Mouse (Mus musculus) ES-E14 (cell line): ENCODE measurements around the gene Tbc1d24. TPM values are rescaled to one million over a fixed set of nuclear protein-coding genes. Genes with fewer than 3 reads are reported as not detected.

Experiments used
- DNase-seq: peaks from one replicate; pipeline ENCODE4 v3.0.0-alpha.2; 2013; ENCODE audit warnings: low read depth, low spot score
- H3K27ac ChIP-seq: 2 replicates; pipeline ENCODE4 v1.5.1; 2012; ENCODE audit warnings: low read depth, mild to moderate bottlenecking, low read length, moderate library complexity, mixed read lengths; ENCODE audit not compliant: poor library complexity, insufficient read depth, severe bottlenecking
- H3K36me3 ChIP-seq: 2 replicates; pipeline ENCODE4 v1.6.1; 2012; ENCODE audit warnings: mild to moderate bottlenecking, low read length, moderate library complexity, mixed read lengths; ENCODE audit not compliant: control insufficient read depth, poor library complexity, insufficient read depth, severe bottlenecking
- H3K4me1 ChIP-seq, 2 experiments: fragments of 150-350 bp in 1 of 2; sonication (generic) in 1 of 2; 2 replicates each; pipeline ENCODE4 v1.6.1; 2012; ENCODE audit warnings: low read length in 2 of 2, mild to moderate bottlenecking in 1 of 2, mixed read lengths in 1 of 2; ENCODE audit not compliant: control insufficient read depth in 2 of 2, insufficient read depth in 2 of 2, poor library complexity in 1 of 2
- H3K4me3 ChIP-seq, 2 experiments: fragments of 150-350 bp in 1 of 2; sonication (generic) in 1 of 2; 2 replicates each; pipeline ENCODE4 v1.5.1; 2012; ENCODE audit warnings: low read length in 2 of 2, low read depth in 1 of 2, mild to moderate bottlenecking in 1 of 2, mixed read lengths in 1 of 2; ENCODE audit not compliant: insufficient read depth in 1 of 2, poor library complexity in 1 of 2, severe bottlenecking in 1 of 2
- H3K9ac ChIP-seq: 2 replicates; pipeline ENCODE4 v1.6.1; 2012; ENCODE audit warnings: low read depth, mild to moderate bottlenecking, low read length, mixed read lengths; ENCODE audit not compliant: poor library complexity, insufficient read depth, severe bottlenecking
- H3K9me3 ChIP-seq: fragments of 150-350 bp; sonication (generic); 2 replicates; pipeline ENCODE4 v1.6.1; 2012; ENCODE audit warnings: low read depth, mild to moderate bottlenecking, low read length; ENCODE audit not compliant: control insufficient read depth, insufficient read depth
- CHD2 ChIP-seq: IDR thresholded peaks from 2 replicates; pipeline ENCODE4 v1.6.1; 2014; ENCODE audit warnings: mild to moderate bottlenecking, low read depth, low read length, inconsistent platforms
- HCFC1 ChIP-seq: IDR thresholded peaks from 2 replicates; pipeline ENCODE4 v1.6.1; 2012; ENCODE audit warnings: low read length, inconsistent platforms, borderline replicate concordance; ENCODE audit not compliant: insufficient read depth
- MAFK ChIP-seq: IDR thresholded peaks from 2 replicates; pipeline ENCODE4 v1.6.1; 2014; ENCODE audit warnings: mild to moderate bottlenecking, low read depth, low read length, inconsistent platforms; ENCODE audit not compliant: insufficient read depth
- ZC3H11A ChIP-seq: IDR thresholded peaks from 2 replicates; pipeline ENCODE4 v1.6.1; 2012; ENCODE audit warnings: low read depth, mild to moderate bottlenecking, inconsistent platforms, low read length, borderline replicate concordance
- ZNF384 ChIP-seq: IDR thresholded peaks from 2 replicates; pipeline ENCODE4 v1.6.1; 2012; ENCODE audit warnings: low read depth, low read length, inconsistent platforms
- in situ Hi-C, 2 experiments: fragments of 600-800 bp; cut with MboI; formaldehyde crosslinking; loops; one replicate each; pipeline ENCODE4 v1.15.1; 2025; ENCODE audit warnings: low sequenced_read_pairs in 2 of 2, inconsistent platforms in 1 of 2; ENCODE audit not compliant: unreplicated experiment in 2 of 2
- total RNA-seq: library from RNA; depleted of rRNA; stranded (reverse); fragments of 300-350 nt; gene quantifications from 2 replicates; pipeline ENCODE4 v1.2.3, GENCODE M21; 2012

Tbc1d24 gene
- total RNA-seq, 1 experiment: 14.1 TPM

DNA sequence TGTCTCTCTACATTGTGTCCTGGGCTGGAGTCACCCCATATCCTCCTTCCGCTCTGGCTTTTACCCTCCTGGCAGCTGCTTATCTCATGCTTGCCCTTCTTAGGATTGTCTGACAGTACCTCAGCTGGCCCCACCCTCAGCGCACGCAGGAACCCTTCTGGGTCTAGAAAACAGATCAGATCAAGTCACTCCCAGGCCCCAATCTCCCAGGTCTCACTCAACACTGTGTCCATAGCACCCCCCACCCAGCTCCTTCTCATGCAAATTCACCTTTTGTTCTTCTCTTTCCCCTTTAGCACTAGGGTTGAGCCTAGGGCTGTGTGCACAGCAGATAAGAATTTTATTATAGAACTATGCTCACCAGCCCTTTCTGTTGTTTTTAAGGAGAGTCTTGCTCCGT lies 2.3 kb downstream of the Tbc1d24 start:
- peak overlapping the region; percentile 47; the same call in 1 of the 2 replicates for H3K27ac ChIP-seq
- H3K9me3 ChIP-seq: no peaks in the 10 kb centered on the region
- peaks cover 12 to 33% of the 10 kb centered on the region in 2 experiments for H3K4me1 ChIP-seq
- 0 out of 4 replicates have a peak overlapping the region, but pooled peaks have one; percentile 2 to 6 for H3K4me3 ChIP-seq
- H3K9ac ChIP-seq: no peak overlapping the region
- in situ Hi-C loops: no loop called here
- no peak for TF ChIP-seq ZC3H11A
- no peak for TF ChIP-seq HCFC1
- no peak for TF ChIP-seq CHD2
- no peak for TF ChIP-seq MAFK
- no peak for TF ChIP-seq ZNF384
- H3K36me3 ChIP-seq: no peaks in the 10 kb centered on the region
- peak; percentile 68 for DNase-seq

DNA sequence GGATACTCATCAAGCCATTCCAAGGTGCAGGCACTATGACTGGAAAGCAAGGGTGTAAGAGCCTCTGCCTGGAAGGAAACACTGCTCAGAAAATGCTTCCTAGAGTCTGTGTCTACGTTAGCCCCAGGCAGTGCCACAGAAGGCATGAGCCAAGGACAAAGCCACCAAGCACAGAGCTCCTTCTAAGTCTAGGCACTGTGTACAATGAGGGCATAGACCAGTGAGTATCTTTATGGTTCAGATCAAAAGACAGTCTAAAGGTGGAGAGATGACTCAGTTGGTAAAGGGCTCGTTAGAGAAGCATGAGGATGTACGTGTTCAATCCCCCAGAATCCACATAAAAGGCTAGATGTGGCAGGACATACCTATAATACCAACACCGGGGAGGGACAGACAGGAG lies 4.3 kb downstream of the Tbc1d24 start:
- H3K9me3 ChIP-seq: no peaks in the 10 kb centered on the region
- in situ Hi-C loops: no loop called here
- no peaks in the 10 kb centered on the region for H3K36me3 ChIP-seq
- peaks cover 10 to 39% of the 10 kb centered on the region in 2 experiments for H3K4me1 ChIP-seq
- no peak overlapping the region for H3K27ac ChIP-seq
- no peak overlapping the region for H3K9ac ChIP-seq
- TF ChIP-seq HCFC1 (no peak), CHD2 (no peak), ZC3H11A (no peak), MAFK (no peak), ZNF384 (no peak)
- no peak overlapping the region for H3K4me3 ChIP-seq
- DNase-seq: no peak

DNA sequence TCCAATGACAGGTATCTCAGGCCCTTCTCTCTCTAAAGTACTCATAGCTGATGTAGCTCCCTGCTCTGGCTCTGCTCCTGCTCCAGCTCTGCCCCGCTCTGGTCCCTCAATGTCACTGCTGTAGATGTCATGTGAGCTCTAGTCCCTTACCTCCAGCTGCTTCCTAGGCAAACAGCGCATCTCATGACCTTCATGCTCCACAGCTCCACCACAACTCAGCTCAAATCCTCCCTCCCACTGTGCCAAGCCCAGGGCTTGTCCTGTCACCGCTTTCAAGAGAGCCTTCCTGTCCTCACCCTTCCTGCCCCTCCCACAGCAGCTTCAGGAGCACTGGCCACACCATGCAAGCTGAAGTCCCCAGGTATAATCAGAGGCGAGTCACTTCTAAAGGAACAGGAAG lies 5.6 kb downstream of the Tbc1d24 start:
- Histone ChIP-seq H3K9ac (no peak overlapping the region), H3K4me1 (peaks cover 9 to 37% of the 10 kb centered on the region in 2 experiments), H3K4me3 (no peak overlapping the region), H3K27ac (no peak overlapping the region; the same call in 1 of the 2 replicates), H3K36me3 (no peaks in the 10 kb centered on the region), H3K9me3 (no peaks in the 10 kb centered on the region)
- DNase-seq: no peak
- TF ChIP-seq ZC3H11A (no peak), HCFC1 (no peak), ZNF384 (no peak), CHD2 (no peak), MAFK (no peak)
- in situ Hi-C loops: no loop called here

DNA sequence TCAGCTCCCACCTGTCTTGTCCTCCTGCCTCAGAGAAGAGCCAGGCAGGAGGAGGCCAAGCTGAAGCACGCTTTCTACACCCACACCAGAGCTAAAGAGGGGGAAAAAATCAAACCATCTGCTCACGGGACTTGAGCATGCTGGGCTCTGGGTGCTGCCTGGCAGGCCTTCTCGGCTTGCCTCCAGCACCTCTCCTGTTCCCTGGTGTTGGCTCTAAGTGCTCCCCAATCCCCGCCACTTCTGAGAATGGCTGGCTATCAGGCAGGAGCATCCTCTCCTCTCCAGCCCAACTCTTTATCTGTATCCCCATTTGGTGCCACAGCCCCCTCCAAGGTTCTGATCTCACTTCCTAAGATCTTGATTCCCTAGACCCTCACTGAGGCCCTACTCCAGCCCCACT lies 6.1 kb downstream of the Tbc1d24 start:
- H3K27ac ChIP-seq: no peak overlapping the region
- no peak overlapping the region for H3K4me3 ChIP-seq
- H3K4me1 ChIP-seq: peaks cover 9 to 37% of the 10 kb centered on the region in 2 experiments
- DNase-seq: no peak
- in situ Hi-C loops: no loop called here
- TF ChIP-seq MAFK (no peak), CHD2 (no peak), HCFC1 (no peak), ZC3H11A (no peak)
- H3K9ac ChIP-seq: no peak overlapping the region
- H3K9me3 ChIP-seq: no peaks in the 10 kb centered on the region
- no peaks in the 10 kb centered on the region for H3K36me3 ChIP-seq
